Mouse (Mus musculus) myocyte (in vitro differentiated cells): Measurements from ENCODE around the gene Rnf4. TPM values are rescaled to one million over a fixed set of nuclear protein-coding genes. Genes with fewer than 3 reads are reported as not detected.

ENCODE experiments used
- H3K27me3 ChIP-seq: one replicate; pipeline ENCODE4 v1.6.1; 2011; ENCODE audit not compliant: control insufficient read depth, insufficient read depth, insufficient read length
- H3K36me3 ChIP-seq: one replicate; pipeline ENCODE4 v1.6.1; 2011; ENCODE audit not compliant: control insufficient read depth, insufficient read depth
- H3K4me2 ChIP-seq: one replicate; pipeline ENCODE4 v1.6.1; 2011; ENCODE audit warnings: low read depth, control low read depth
- H3K4me3 ChIP-seq: one replicate; pipeline ENCODE4 v1.5.1; 2011; ENCODE audit warnings: mild to moderate bottlenecking, control low read depth, moderate library complexity
- H3K79me2 ChIP-seq: one replicate; pipeline ENCODE4 v1.6.1; 2011; ENCODE audit not compliant: control insufficient read depth, insufficient read depth
- H3ac ChIP-seq: one replicate; pipeline ENCODE4 v1.6.1; 2011; ENCODE audit not compliant: control insufficient read depth, insufficient read length
- CEBPB ChIP-seq: IDR thresholded peaks from 2 replicates; pipeline ENCODE4 v1.6.1; 2011; ENCODE audit warnings: mild to moderate bottlenecking, moderate library complexity; ENCODE audit not compliant: poor library complexity, insufficient read depth, severe bottlenecking
- E2F4 ChIP-seq: IDR thresholded peaks from one replicate; pipeline ENCODE4 v1.6.1; 2011; ENCODE audit warnings: mild to moderate bottlenecking, control low read depth, moderate library complexity; ENCODE audit not compliant: insufficient read depth
- MAX ChIP-seq: IDR thresholded peaks from one replicate; pipeline ENCODE4 v1.6.1; 2011; ENCODE audit warnings: low read depth, mild to moderate bottlenecking, control low read depth
- MYOD1 ChIP-seq, 3 experiments: IDR thresholded peaks; one replicate each; pipeline ENCODE4 v1.6.1; 2011; ENCODE audit warnings: control low read depth in 2 of 3, low read depth in 2 of 3, mild to moderate bottlenecking in 2 of 3, moderate library complexity in 1 of 3; ENCODE audit not compliant: insufficient read length in 2 of 3, control insufficient read depth in 1 of 3
- MYOG ChIP-seq, 3 experiments: IDR thresholded peaks; one replicate each; pipeline ENCODE4 v1.6.1; 2011; ENCODE audit warnings: control low read depth in 2 of 3, low read depth in 2 of 3, mild to moderate bottlenecking in 2 of 3; ENCODE audit not compliant: insufficient read length in 2 of 3, control insufficient read depth in 1 of 3, insufficient read depth in 1 of 3
- POLR2A ChIP-seq: IDR thresholded peaks from one replicate; pipeline ENCODE4 v1.6.1; 2011; ENCODE audit warnings: low read depth, mild to moderate bottlenecking, control low read depth, moderate library complexity; ENCODE audit not compliant: insufficient read length
- POLR2AphosphoS2 ChIP-seq: IDR thresholded peaks from one replicate; pipeline ENCODE4 v1.6.1; 2011; ENCODE audit warnings: low read depth, control low read depth; ENCODE audit not compliant: insufficient read length
- REST ChIP-seq: IDR thresholded peaks from one replicate; pipeline ENCODE4 v1.6.1; 2011; ENCODE audit warnings: mild to moderate bottlenecking, control low read depth, moderate library complexity; ENCODE audit not compliant: insufficient read depth, insufficient read length
- SRF ChIP-seq: IDR thresholded peaks from one replicate; pipeline ENCODE4 v1.6.1; 2011; ENCODE audit warnings: low read depth; ENCODE audit not compliant: control insufficient read depth, insufficient read length
- TCF12 ChIP-seq: IDR thresholded peaks from one replicate; pipeline ENCODE4 v1.6.1; 2011; ENCODE audit warnings: mild to moderate bottlenecking, control low read depth; ENCODE audit not compliant: poor library complexity, insufficient read depth, severe bottlenecking
- TCF3 ChIP-seq: IDR thresholded peaks from one replicate; pipeline ENCODE4 v1.6.1; 2011; ENCODE audit warnings: low read depth, control low read depth; ENCODE audit not compliant: insufficient read length
- USF1 ChIP-seq: IDR thresholded peaks from one replicate; pipeline ENCODE4 v1.6.1; 2011; ENCODE audit warnings: low read depth, mild to moderate bottlenecking, control low read depth, moderate library complexity
- polyA plus RNA-seq: library from polyadenylated mRNA; unstranded; fragments of >200 nt; fragmentation: generic; extraction: Trizol; gene quantifications from one replicate; pipeline ENCODE4 v1.2.1, GENCODE M21; 2012; ENCODE audit warnings: missing spikeins

The Rnf4 gene
- polyA plus RNA-seq, 1 experiment: 78.2 TPM

GRCm38 (mm10) chr5:34330136-34330535, 6.0 kb upstream of the Rnf4 start:
- Histone ChIP-seq H3K36me3 (no peaks in the 10 kb centered on the region), H3ac (no peak overlapping the region), H3K4me2 (no peak overlapping the region), H3K79me2 (no peaks in the 10 kb centered on the region), H3K4me3 (no peak overlapping the region), H3K27me3 (no peaks in the 10 kb centered on the region)
- no peak for TF ChIP-seq MYOD1 (IDR thresholded peaks at IDR 0.05; ENCODE audit: control insufficient read depth in 1 of 3, insufficient read length in 2 of 3, low read depth in 2 of 3)
- no peak for TF ChIP-seq POLR2AphosphoS2
- TF ChIP-seq TCF3: no peak
- no peak for TF ChIP-seq E2F4

DNA sequence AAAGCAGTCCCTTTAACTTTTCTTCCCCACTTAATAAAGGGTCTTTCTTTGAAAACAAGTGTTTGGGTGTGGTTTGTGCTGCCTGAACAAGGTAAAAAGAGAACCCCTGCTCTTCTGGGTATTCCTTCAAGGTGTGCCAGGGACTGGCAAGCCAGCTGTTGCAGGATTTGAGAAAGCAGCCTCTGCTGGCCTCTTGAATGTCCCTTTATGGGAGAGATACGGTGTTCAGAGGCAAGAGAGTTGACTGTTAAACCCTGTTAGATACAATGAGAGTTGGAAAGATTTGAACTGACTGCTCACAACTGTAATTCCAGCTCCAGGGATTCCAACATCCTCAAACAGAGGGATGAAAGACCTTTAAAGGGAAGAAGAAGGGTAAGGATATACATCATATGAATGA, 2.0 kb upstream of the Rnf4 start:
- TF ChIP-seq CEBPB (no peak), POLR2A (no peak), POLR2AphosphoS2 (no peak)
- Histone ChIP-seq H3K4me3 (no peak overlapping the region), H3K4me2 (no peak overlapping the region), H3K27me3 (no peaks in the 10 kb centered on the region), H3ac (no peak overlapping the region), H3K36me3 (no peaks in the 10 kb centered on the region), H3K79me2 (peaks cover 27% of the 10 kb centered on the region)

- peak overlapping the region; percentile 82 for H3ac ChIP-seq
- TF ChIP-seq SRF (no peak), MYOD1 (IDR thresholded peaks at IDR 0.05; ENCODE audit: control insufficient read depth in 1 of 3, insufficient read length in 2 of 3, low read depth in 2 of 3) (no peak), TCF12 (no peak), MYOG (IDR thresholded peaks at IDR 0.05; ENCODE audit: control insufficient read depth in 1 of 3, insufficient read depth in 1 of 3, insufficient read length in 2 of 3, low read depth in 2 of 3) (no peak), E2F4 (no peak), MAX (no peak), POLR2A (no peak), TCF3 (no peak), REST (no peak), POLR2AphosphoS2 (no peak), CEBPB (no peak), USF1 (no peak)
Measured at GRCm38 (mm10) chr5:34335539-34336096, 471 bp upstream of the Rnf4 start.

DNA sequence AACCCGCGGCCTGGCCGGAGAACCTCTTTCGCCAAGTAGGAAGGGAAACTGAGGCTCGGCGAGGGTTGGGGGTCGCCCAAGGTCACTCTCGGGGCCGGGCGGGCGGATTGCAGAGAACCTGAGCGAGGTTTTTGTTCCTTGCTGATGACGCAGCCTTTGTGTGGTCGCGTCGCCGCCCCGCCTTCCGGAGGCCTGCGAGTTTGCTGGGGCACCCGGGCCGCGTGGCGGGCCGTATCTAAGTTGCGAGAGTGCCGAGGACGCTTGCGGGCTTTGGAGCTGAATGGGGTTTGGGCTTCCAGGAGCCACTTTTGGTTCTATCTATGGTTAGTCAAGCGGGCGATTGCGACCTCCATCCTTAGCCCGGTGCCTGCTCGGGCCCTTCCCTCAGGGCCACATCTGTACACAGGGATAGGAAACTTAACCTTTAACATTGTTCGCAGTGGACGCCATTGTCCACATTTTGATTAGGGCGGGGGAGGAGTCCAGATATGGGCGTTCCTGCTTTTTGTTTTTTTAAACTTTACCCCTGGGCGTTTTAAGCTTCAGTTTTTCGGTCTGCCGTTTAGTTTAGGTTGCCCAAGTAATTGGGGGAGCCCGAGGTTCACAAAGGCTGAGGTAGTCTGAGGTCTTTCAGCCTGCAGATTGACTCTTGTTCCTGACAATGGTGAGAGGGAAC, 824 bp downstream of the Rnf4 start:
- peaks cover 55% of the 10 kb centered on the region for H3K79me2 ChIP-seq
- peak overlapping the region; percentile 97 for H3K4me3 ChIP-seq
- TF ChIP-seq USF1: no peak
- TF ChIP-seq REST: no peak
- no peak for TF ChIP-seq MAX
- TF ChIP-seq MYOD1 (IDR thresholded peaks at IDR 0.05; ENCODE audit: control insufficient read depth in 1 of 3, insufficient read length in 2 of 3, low read depth in 2 of 3): no peak
- no peak for TF ChIP-seq MYOG (IDR thresholded peaks at IDR 0.05; ENCODE audit: control insufficient read depth in 1 of 3, insufficient read depth in 1 of 3, insufficient read length in 2 of 3, low read depth in 2 of 3)
- TF ChIP-seq E2F4: no peak
- no peak for TF ChIP-seq TCF3
- no peak for TF ChIP-seq TCF12
- TF ChIP-seq SRF: no peak
- no peak for TF ChIP-seq POLR2AphosphoS2
- TF ChIP-seq POLR2A: no peak
- TF ChIP-seq CEBPB: no peak
- H3K36me3 ChIP-seq: no peaks in the 10 kb centered on the region
- H3K4me2 ChIP-seq: peak overlapping the region; percentile 92
- peak overlapping the region; percentile 82 for H3ac ChIP-seq
- no peaks in the 10 kb centered on the region for H3K27me3 ChIP-seq

More at GRCm38 (mm10) chr5:34335539-34336096, 471 bp upstream of the Rnf4 start:
- Histone ChIP-seq H3K4me2 (peak overlapping the region; percentile 92), H3K36me3 (no peaks in the 10 kb centered on the region), H3K79me2 (peaks cover 42% of the 10 kb centered on the region), H3K27me3 (no peaks in the 10 kb centered on the region), H3K4me3 (peak overlapping the region; percentile 97)

- Histone ChIP-seq H3K4me3 (no peak overlapping the region), H3ac (no peak overlapping the region), H3K79me2 (peaks cover 88% of the 10 kb centered on the region), H3K36me3 (peaks cover 18% of the 10 kb centered on the region), H3K4me2 (no peak overlapping the region), H3K27me3 (no peaks in the 10 kb centered on the region)
- TF ChIP-seq TCF3: no peak
- no peak for TF ChIP-seq TCF12
- no peak for TF ChIP-seq CEBPB
- TF ChIP-seq MYOD1 (IDR thresholded peaks at IDR 0.05; ENCODE audit: control insufficient read depth in 1 of 3, insufficient read length in 2 of 3, low read depth in 2 of 3): no peak
- TF ChIP-seq POLR2A: no peak
- TF ChIP-seq POLR2AphosphoS2: no peak
- no peak for TF ChIP-seq SRF
Measured at GRCm38 (mm10) chr5:34340246-34340645, 4.2 kb downstream of the Rnf4 start.
